Mouse (Mus musculus) G1E (cell line): ENCODE measurements around the gene Xrcc5. TPM values are rescaled to one million over a fixed set of nuclear protein-coding genes. Genes with fewer than 3 reads are reported as not detected.
A peak's percentile ranks its signal among the peaks of the same experiment; 100 is the strongest.

ENCODE experiments used
- ATAC-seq: 2 replicates; pipeline ENCODE4 v1.8.0; 2016; ENCODE audit warnings: mild to moderate bottlenecking; ENCODE audit not compliant: insufficient number of reproducible peaks, poor library complexity, low FRiP score, severe bottlenecking; ENCODE audit errors: extremely low read depth
- DNase-seq: peaks from one replicate; pipeline ENCODE4 v3.0.0; 2012; ENCODE audit warnings: low spot score
- H3K27me3 ChIP-seq: 2 replicates; pipeline ENCODE4 v1.6.1; 2012; ENCODE audit warnings: mild to moderate bottlenecking, low read length, inconsistent platforms; ENCODE audit not compliant: insufficient read depth
- H3K36me3 ChIP-seq: replicated peaks from 2 replicates; pipeline ENCODE3; 2012; ENCODE audit warnings: mild to moderate bottlenecking, inconsistent platforms
- H3K4me1 ChIP-seq: 2 replicates; pipeline ENCODE4 v1.6.1; 2012; ENCODE audit warnings: low read depth, low read length, inconsistent platforms, mixed read lengths; ENCODE audit not compliant: insufficient read depth
- H3K4me3 ChIP-seq: 2 replicates; pipeline ENCODE4 v1.5.1; 2012; ENCODE audit warnings: low read depth, mild to moderate bottlenecking, inconsistent platforms, low read length, moderate library complexity, mixed read lengths
- H3K9me3 ChIP-seq: replicated peaks from 2 replicates; pipeline ENCODE4 v1.6.1; 2012; ENCODE audit warnings: inconsistent platforms
- CTCF ChIP-seq: IDR thresholded peaks from 2 replicates; pipeline ENCODE4 v1.5.1; 2012; ENCODE audit warnings: low read depth, low read length, inconsistent platforms, mixed read lengths
- GATA1 ChIP-seq: IDR thresholded peaks from 2 replicates; pipeline ENCODE4 v1.6.1; 2012; ENCODE audit warnings: borderline replicate concordance, low read length, inconsistent platforms, mixed read lengths
- GATA2 ChIP-seq: IDR thresholded peaks from 2 replicates; pipeline ENCODE4 v1.6.1; 2012; ENCODE audit warnings: low read depth, low read length, inconsistent platforms, borderline replicate concordance
- POLR2AphosphoS5 ChIP-seq: IDR thresholded peaks from 2 replicates; pipeline ENCODE4 v1.6.1; 2012; ENCODE audit warnings: low read depth, low read length, inconsistent platforms; ENCODE audit not compliant: insufficient replicate concordance
- TAL1 ChIP-seq: conservative IDR thresholded peaks from 2 replicates; pipeline ENCODE4 v1.6.1; 2012; ENCODE audit warnings: low read depth, low read length, inconsistent platforms, mixed read lengths
- polyA plus RNA-seq: library from polyadenylated mRNA; stranded (reverse); fragments of >175 nt; gene quantifications from 2 replicates; pipeline ENCODE4 v1.2.3, GENCODE M21; 2012
- total RNA-seq, 2 experiments: library from RNA; stranded (forward) in 1 of 2; stranded (reverse) in 1 of 2; fragments of 200-1000 nt in 1 of 2; fragments of >200 nt in 1 of 2; fragmentation: Nextera tagmentation in 1 of 2; gene quantifications; 2 replicates each; pipeline ENCODE4 v1.2.3; 2014 to 2017

Xrcc5 gene
- total RNA-seq (2014; fragmentation: Nextera tagmentation) (84.9 and 85.2 TPM in 2 replicates), total RNA-seq (2017) (77.2 and 89.5 TPM in 2 replicates), polyA plus RNA-seq (2.9 and 3.4 TPM in 2 replicates)

DNA sequence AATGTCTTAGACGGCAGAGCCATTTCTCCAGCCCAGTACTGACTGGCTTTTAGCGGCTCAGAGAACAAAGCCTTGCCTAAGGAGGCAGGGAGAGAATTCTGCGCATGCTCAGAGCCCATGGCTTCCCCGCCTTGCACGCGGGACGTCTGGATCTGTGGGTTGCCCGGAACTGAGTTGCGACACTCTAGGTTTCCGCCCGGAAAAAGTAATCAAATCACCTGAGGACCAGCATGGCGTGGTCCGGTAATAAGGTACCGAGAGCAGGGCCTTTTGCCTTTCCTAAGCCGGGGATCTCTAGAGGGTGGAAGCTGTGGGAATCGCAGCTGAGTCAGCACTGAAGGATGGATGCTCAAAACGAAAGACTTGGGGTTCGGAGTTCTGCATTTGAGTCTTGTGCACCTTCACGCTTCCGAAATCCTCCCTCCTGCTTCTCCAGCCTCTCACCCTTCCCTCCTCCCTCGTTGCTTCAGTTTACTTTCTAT, at the start of gene Xrcc5:
Xrcc5 (plus strand) TSS at position 105 of the 482 bp plus-strand sequence.
- H3K4me3 ChIP-seq: peak within 1 kb of the TSS; percentile 76
- H3K36me3 ChIP-seq: peaks cover 30% of the 10 kb centered on the region
- H3K9me3 ChIP-seq: no peaks in the 10 kb centered on the region
- DNase-seq (peak; percentile 86), ATAC-seq (peak; percentile 95)
- H3K4me1 ChIP-seq: peaks cover 27% of the 10 kb centered on the region
- H3K27me3 ChIP-seq: no peaks in the 10 kb centered on the region
- TF ChIP-seq CTCF (no peak), TAL1 (no peak), GATA1 (no peak), GATA2 (no peak), POLR2AphosphoS5 (no peak)

- Histone ChIP-seq H3K27me3 (no peaks in the 10 kb centered on the region), H3K4me1 (peaks cover 4% of the 10 kb centered on the region; the same call in 1 of the 2 replicates), H3K9me3 (no peaks in the 10 kb centered on the region), H3K4me3 (no peak overlapping the region), H3K36me3 (peaks cover 61% of the 10 kb centered on the region)
- DNase-seq (no peak), ATAC-seq (no peak)
- TF ChIP-seq POLR2AphosphoS5: no peak
- TF ChIP-seq CTCF: no peak
- no peak for TF ChIP-seq GATA1
- TF ChIP-seq TAL1: no peak
- no peak for TF ChIP-seq GATA2
These were observed 44.1 kb upstream of the Xrcc5 start for GRCm38 (mm10) chr1:72263099-72263498.

GRCm38 (mm10) chr1:72278085-72278484, 29.1 kb upstream of the Xrcc5 start:
- DNase-seq (no peak), ATAC-seq (no peak)
- Histone ChIP-seq H3K9me3 (0 out of 2 replicates have a peak, but pooled peaks cover 3% of the 10 kb centered on the region), H3K4me3 (no peak overlapping the region), H3K27me3 (no peaks in the 10 kb centered on the region), H3K36me3 (peaks cover 43% of the 10 kb centered on the region), H3K4me1 (peaks cover 2% of the 10 kb centered on the region; the same call in 1 of the 2 replicates)
- TF ChIP-seq GATA2 (no peak), POLR2AphosphoS5 (no peak), GATA1 (no peak), CTCF (no peak)

DNA sequence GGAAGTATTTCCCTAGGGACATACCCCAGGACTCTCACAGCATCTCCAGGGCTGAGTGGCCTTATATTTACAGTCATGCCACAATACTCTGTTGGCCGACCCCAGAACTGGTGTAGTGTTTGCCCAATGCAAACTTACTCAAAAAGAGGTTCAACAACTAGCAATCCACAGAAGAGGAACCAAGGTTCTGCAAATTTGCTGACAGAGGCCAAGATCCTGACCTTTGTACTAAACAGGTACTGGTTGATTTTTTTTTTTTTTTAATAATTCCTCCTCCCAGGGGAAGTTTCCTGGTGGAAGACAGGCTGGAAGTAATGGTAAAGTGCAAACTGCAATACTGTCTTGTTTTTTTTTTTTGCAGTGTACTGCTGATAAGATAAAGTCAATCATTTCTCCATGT, 24.6 kb upstream of the Xrcc5 start:
- TF ChIP-seq GATA2 (no peak), GATA1 (no peak), POLR2AphosphoS5 (no peak), CTCF (no peak), TAL1 (no peak)
- H3K36me3 ChIP-seq: peaks cover 6% of the 10 kb centered on the region
- no peak for DNase-seq
- no peak for ATAC-seq
- no peaks in the 10 kb centered on the region for H3K9me3 ChIP-seq
- peaks cover 29% of the 10 kb centered on the region for H3K27me3 ChIP-seq
- H3K4me1 ChIP-seq: peaks cover 14% of the 10 kb centered on the region
- H3K4me3 ChIP-seq: no peak overlapping the region

- TF ChIP-seq CTCF (no peak), TAL1 (no peak), GATA1 (no peak), POLR2AphosphoS5 (no peak), GATA2 (no peak)
- Histone ChIP-seq H3K4me1 (peaks cover 17% of the 10 kb centered on the region), H3K36me3 (peaks cover 2% of the 10 kb centered on the region), H3K27me3 (peaks cover 41% of the 10 kb centered on the region), H3K4me3 (peak within 1 kb of the TSS; percentile 74), H3K9me3 (no peaks in the 10 kb centered on the region)
- ATAC-seq: peak; percentile 99
- DNase-seq: peak; percentile 97
These were observed 23.2 kb upstream of the Xrcc5 start, which contains the start of the genes Pecr and Tmem169 for GRCm38 (mm10) chr1:72283992-72284485. Gene Pecr (minus strand): TSS chr1:72284314. Gene Tmem169 (plus strand): TSS chr1:72284369.

GRCm38 (mm10) chr1:72284539-72284938, 22.7 kb upstream of the Xrcc5 start:
- Histone ChIP-seq H3K27me3 (peaks cover 46% of the 10 kb centered on the region), H3K4me1 (peaks cover 17% of the 10 kb centered on the region), H3K9me3 (no peaks in the 10 kb centered on the region), H3K4me3 (peak overlapping the region; percentile 74; the same call in 1 of the 2 replicates), H3K36me3 (no peaks in the 10 kb centered on the region)
- DNase-seq (peak; percentile 6), ATAC-seq (no peak)
- no peak for TF ChIP-seq TAL1
- TF ChIP-seq CTCF: no peak
- no peak for TF ChIP-seq GATA1
- no peak for TF ChIP-seq POLR2AphosphoS5
- TF ChIP-seq GATA2: no peak
